Mouse (Mus musculus): ENCODE data around the gene Wasf3.

The Wasf3 gene

GRCm38 (mm10) chr5:146402311-146402710 is 17.5 kb downstream of the Wasf3 start:
- no peak for DNase-seq

- no peak for DNase-seq
Observed at GRCm38 (mm10) chr5:146403923-146404322, 19.1 kb downstream of the Wasf3 start.

- DNase-seq, result no peak
Observed at GRCm38 (mm10) chr5:146406133-146406532, 21.3 kb downstream of the Wasf3 start.

GRCm38 (mm10) chr5:146407791-146408190 is 23.0 kb downstream of the Wasf3 start:
- DNase-seq, result no peak

- DNase-seq, result no peak
Observed at GRCm38 (mm10) chr5:146408604-146409003, 23.8 kb downstream of the Wasf3 start.

GRCm38 (mm10) chr5:146410821-146411220 is 26.0 kb downstream of the Wasf3 start:
- DNase-seq, result no peak

GRCm38 (mm10) chr5:146412743-146413430 is 28.1 kb downstream of the Wasf3 start:
- no peak for DNase-seq

GRCm38 (mm10) chr5:146414611-146415010 is 29.8 kb downstream of the Wasf3 start:
- DNase-seq, result no peak

- DNase-seq, result no peak
Observed at GRCm38 (mm10) chr5:146415218-146415617, 30.4 kb downstream of the Wasf3 start.

GRCm38 (mm10) chr5:146416331-146417110 is 31.7 kb downstream of the Wasf3 start:
- DNase-seq, result no peak

GRCm38 (mm10) chr5:146418092-146418491 is 33.3 kb downstream of the Wasf3 start:
- DNase-seq, result no peak

GRCm38 (mm10) chr5:146420081-146420480 is 35.3 kb downstream of the Wasf3 start:
- peak; percentile 50 for DNase-seq

GRCm38 (mm10) chr5:146424711-146425326 is 40.0 kb downstream of the Wasf3 start:
- no peak for DNase-seq

GRCm38 (mm10) chr5:146425656-146426055 is 40.9 kb downstream of the Wasf3 start:
- no peak for DNase-seq

GRCm38 (mm10) chr5:146428109-146428508 is 43.3 kb downstream of the Wasf3 start:
- no peak for DNase-seq

GRCm38 (mm10) chr5:146431821-146432220 is 47.0 kb downstream of the Wasf3 start:
- no peak for DNase-seq

GRCm38 (mm10) chr5:146432476-146432875 is 47.7 kb downstream of the Wasf3 start:
- DNase-seq, result no peak

- DNase-seq, result no peak
Observed at GRCm38 (mm10) chr5:146435316-146435715, 50.5 kb downstream of the Wasf3 start.

GRCm38 (mm10) chr5:146436796-146437195 is 52.0 kb downstream of the Wasf3 start:
- no peak for DNase-seq

GRCm38 (mm10) chr5:146439152-146439781 is 54.5 kb downstream of the Wasf3 start:
- no peak for DNase-seq

- DNase-seq, result no peak
Observed at GRCm38 (mm10) chr5:146440273-146440672, 55.5 kb downstream of the Wasf3 start.

GRCm38 (mm10) chr5:146442767-146443166 is 58.0 kb downstream of the Wasf3 start:
- no peak for DNase-seq

- no peak for DNase-seq
Observed at GRCm38 (mm10) chr5:146446633-146447032, 61.8 kb downstream of the Wasf3 start.

All from thymus, postnatal 4 days (tissue).